Mouse (Mus musculus): ENCODE measurements around the gene Gm9507.
"Not testable (repeated sequence)": the region's sequence is repeated elsewhere in the genome, so short reads cannot be mapped to it uniquely, and the experiment has no call there.

The Gm9507 gene

DNA sequence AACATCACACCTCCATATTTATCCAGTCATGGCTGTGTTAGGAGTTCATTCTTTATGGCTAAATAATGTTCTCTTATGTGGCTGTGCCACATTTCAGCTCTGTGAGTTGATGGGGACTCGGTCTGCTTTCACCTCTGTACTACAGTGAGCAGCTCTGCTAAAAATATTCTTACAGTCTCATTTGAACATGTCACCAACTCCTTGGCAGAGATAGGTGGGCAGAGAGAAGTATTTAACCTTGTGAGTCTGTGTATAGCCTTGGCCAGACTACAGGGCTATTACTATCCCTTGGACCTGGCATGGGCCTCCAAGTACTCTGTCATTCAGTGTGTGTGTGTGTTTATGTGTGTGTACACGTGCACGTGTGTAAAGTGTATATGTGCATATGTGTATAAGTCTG lies 39.5 kb downstream of the Gm9507 start:
- DNase-seq (ENCODE audit: low read depth, low spot score): not testable (repeated sequence)

- DNase-seq (ENCODE audit: low read depth, low spot score): not testable (repeated sequence)
Measured at GRCm38 (mm10) chr10:77771225-77771624, 40.4 kb downstream of the Gm9507 start, which contains the start of gene Gm3238. TSS of gene Gm3238 (minus strand) at chr10:77771325.

DNA sequence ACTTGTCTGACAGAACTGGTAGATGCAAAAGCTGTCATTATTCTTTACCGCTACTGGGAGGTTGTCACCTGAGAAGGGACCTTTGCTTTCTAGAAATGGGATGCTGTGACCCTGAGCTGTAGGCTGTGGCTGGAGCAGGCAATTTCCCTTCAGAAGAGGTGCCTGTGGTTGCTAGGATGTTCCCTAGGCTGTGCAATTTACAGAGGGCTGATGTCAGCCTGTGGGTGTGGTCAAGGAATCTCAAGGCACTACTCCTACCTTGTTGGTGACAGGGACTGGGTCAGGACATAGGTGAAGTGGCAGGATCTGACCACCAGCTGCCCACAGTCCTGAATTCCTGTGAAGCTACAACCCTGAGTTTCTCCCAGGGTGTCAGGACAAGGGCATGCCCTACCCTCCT lies 41.9 kb downstream of the Gm9507 start:
- no peak for DNase-seq (ENCODE audit: low read depth, low spot score)
